Mouse (Mus musculus): ENCODE measurements around the gene Nfix.

GRCm38 (mm10) chr8:84788896-84789295 lies 11.2 kb downstream of the Nfix start:
- no peak for TF ChIP-seq HCFC1 (IDR thresholded peaks at IDR 0.05; ENCODE audit: borderline replicate concordance, insufficient read depth, low read length)
- TF ChIP-seq MAFK (IDR thresholded peaks at IDR 0.05; ENCODE audit: insufficient read depth, low read depth, low read length): no peak

All from ES-E14 (cell line).